Mouse (Mus musculus) ES-Bruce4 (cell line): ENCODE data around the gene Lcp1. TPM values are rescaled to one million over a fixed set of nuclear protein-coding genes. Genes with fewer than 3 reads are reported as not detected.

ENCODE experiments used
- H3K27ac ChIP-seq: 2 replicates; pipeline ENCODE4 v1.5.1; 2012; ENCODE audit warnings: low read length, inconsistent platforms; ENCODE audit not compliant: insufficient read depth
- H3K27me3 ChIP-seq: 2 replicates; pipeline ENCODE4 v1.6.1; 2012; ENCODE audit warnings: mild to moderate bottlenecking, low read length, inconsistent platforms; ENCODE audit not compliant: control insufficient read depth, poor library complexity, insufficient read depth, severe bottlenecking
- H3K36me3 ChIP-seq: 2 replicates; pipeline ENCODE4 v1.6.1; 2012; ENCODE audit warnings: inconsistent platforms, mild to moderate bottlenecking, low read length, moderate library complexity; ENCODE audit not compliant: control insufficient read depth, poor library complexity, insufficient read depth, severe bottlenecking
- H3K4me1 ChIP-seq: one replicate; pipeline ENCODE4 v1.8.1; 2011; ENCODE audit warnings: low read length; ENCODE audit not compliant: control insufficient read depth, insufficient read depth
- H3K4me3 ChIP-seq: 2 replicates; pipeline ENCODE4 v1.5.1; 2011; ENCODE audit warnings: low read depth, mild to moderate bottlenecking, low read length
- H3K9ac ChIP-seq: 2 replicates; pipeline ENCODE4 v1.6.1; 2012; ENCODE audit warnings: low read depth, mild to moderate bottlenecking, inconsistent platforms; ENCODE audit not compliant: poor library complexity, severe bottlenecking
- H3K9me3 ChIP-seq: replicated peaks from 2 replicates; pipeline ENCODE4 v1.6.1; 2012; ENCODE audit warnings: mild to moderate bottlenecking, low read length, inconsistent platforms; ENCODE audit not compliant: control insufficient read depth, poor library complexity, insufficient read depth, severe bottlenecking
- CTCF ChIP-seq: IDR thresholded peaks from one replicate; pipeline ENCODE4 v1.8.1; 2011; ENCODE audit warnings: low read depth, low read length
- EP300 ChIP-seq: IDR thresholded peaks from 2 replicates; pipeline ENCODE4 v1.6.1; 2011; ENCODE audit warnings: low read depth, low read length; ENCODE audit not compliant: insufficient read depth
- POLR2A ChIP-seq: IDR thresholded peaks from one replicate; pipeline ENCODE4 v1.8.1; 2011; ENCODE audit warnings: low read length; ENCODE audit not compliant: insufficient read depth
- polyA plus RNA-seq: library from polyadenylated mRNA; stranded (reverse); fragments of >200 nt; gene quantifications from 2 replicates; pipeline ENCODE4 v1.2.4, GENCODE M21; 2011; ENCODE audit warnings: low read depth; ENCODE audit not compliant: missing spikeins, insufficient read depth, insufficient read length

The Lcp1 gene
- polyA plus RNA-seq, 1 experiment = 2.5 TPM

GRCm38 (mm10) chr14:75197660-75198059, 66.8 kb downstream of the Lcp1 start:
- no peaks in the 10 kb centered on the region for H3K36me3 ChIP-seq
- no peak overlapping the region for H3K9ac ChIP-seq
- H3K27me3 ChIP-seq = no peaks in the 10 kb centered on the region; the same call in 1 of the 2 replicates
- no peak overlapping the region for H3K27ac ChIP-seq
- H3K9me3 ChIP-seq = no peaks in the 10 kb centered on the region
- TF ChIP-seq EP300 = no peak
- no peak for TF ChIP-seq POLR2A
- TF ChIP-seq CTCF = no peak
- H3K4me3 ChIP-seq = no peak overlapping the region
- H3K4me1 ChIP-seq = no peaks in the 10 kb centered on the region

GRCm38 (mm10) chr14:75205363-75206051, 74.6 kb downstream of the Lcp1 start:
- no peak for TF ChIP-seq EP300
- no peak for TF ChIP-seq POLR2A
- TF ChIP-seq CTCF = no peak
- no peaks in the 10 kb centered on the region for H3K36me3 ChIP-seq
- H3K27ac ChIP-seq = no peak overlapping the region
- H3K4me3 ChIP-seq = no peak overlapping the region
- no peaks in the 10 kb centered on the region for H3K4me1 ChIP-seq
- no peaks in the 10 kb centered on the region for H3K9me3 ChIP-seq
- no peaks in the 10 kb centered on the region for H3K27me3 ChIP-seq
- no peak overlapping the region for H3K9ac ChIP-seq

- H3K27ac ChIP-seq = no peak overlapping the region
- no peak overlapping the region for H3K9ac ChIP-seq
- H3K27me3 ChIP-seq = no peaks in the 10 kb centered on the region
- H3K4me3 ChIP-seq = no peak overlapping the region
- TF ChIP-seq EP300 = no peak
- TF ChIP-seq POLR2A = no peak
- TF ChIP-seq CTCF = no peak
- H3K36me3 ChIP-seq = no peaks in the 10 kb centered on the region
- H3K9me3 ChIP-seq = no peaks in the 10 kb centered on the region
- H3K4me1 ChIP-seq = no peaks in the 10 kb centered on the region
These were observed 75.4 kb downstream of the Lcp1 start for GRCm38 (mm10) chr14:75206307-75206706.

- Histone ChIP-seq H3K4me3 (no peak overlapping the region), H3K9me3 (no peaks in the 10 kb centered on the region), H3K36me3 (no peaks in the 10 kb centered on the region), H3K9ac (no peak overlapping the region), H3K4me1 (no peaks in the 10 kb centered on the region), H3K27ac (no peak overlapping the region), H3K27me3 (no peaks in the 10 kb centered on the region)
- TF ChIP-seq CTCF = no peak
- no peak for TF ChIP-seq EP300
- TF ChIP-seq POLR2A = no peak
These were observed 77.8 kb downstream of the Lcp1 start for GRCm38 (mm10) chr14:75208572-75209151.

- no peaks in the 10 kb centered on the region for H3K9me3 ChIP-seq
- H3K27me3 ChIP-seq = no peaks in the 10 kb centered on the region
- H3K27ac ChIP-seq = no peak overlapping the region
- no peaks in the 10 kb centered on the region for H3K4me1 ChIP-seq
- no peak overlapping the region for H3K4me3 ChIP-seq
- H3K36me3 ChIP-seq = no peaks in the 10 kb centered on the region
- H3K9ac ChIP-seq = no peak overlapping the region
- TF ChIP-seq POLR2A (no peak), EP300 (no peak), CTCF (no peak)
These were observed 82.9 kb downstream of the Lcp1 start for GRCm38 (mm10) chr14:75213752-75214151.

GRCm38 (mm10) chr14:75218843-75219242, 87.9 kb downstream of the Lcp1 start:
- no peak overlapping the region for H3K27ac ChIP-seq
- H3K9me3 ChIP-seq = no peaks in the 10 kb centered on the region
- H3K9ac ChIP-seq = no peak overlapping the region

More at GRCm38 (mm10) chr14:75218843-75219242, 87.9 kb downstream of the Lcp1 start:
- no peak overlapping the region for H3K4me3 ChIP-seq
- H3K27me3 ChIP-seq = no peaks in the 10 kb centered on the region
- H3K4me1 ChIP-seq = no peaks in the 10 kb centered on the region
- H3K36me3 ChIP-seq = no peaks in the 10 kb centered on the region
- TF ChIP-seq EP300 (no peak), CTCF (no peak), POLR2A (no peak)
